Mouse (Mus musculus): ENCODE measurements at regions not wholly inside any gene's neighbourhood (a gene's known extent, or its start where the extent isn't known, plus 50 kb on each side); places are given as distances from the start of the nearest gene placed in this dataset.
A peak's percentile ranks its signal among the peaks of the same experiment; 100 is the strongest.
"Not testable (repeated sequence)": the region's sequence is repeated elsewhere in the genome, so short reads cannot be mapped to it uniquely, and the experiment has no call there.

DNA sequence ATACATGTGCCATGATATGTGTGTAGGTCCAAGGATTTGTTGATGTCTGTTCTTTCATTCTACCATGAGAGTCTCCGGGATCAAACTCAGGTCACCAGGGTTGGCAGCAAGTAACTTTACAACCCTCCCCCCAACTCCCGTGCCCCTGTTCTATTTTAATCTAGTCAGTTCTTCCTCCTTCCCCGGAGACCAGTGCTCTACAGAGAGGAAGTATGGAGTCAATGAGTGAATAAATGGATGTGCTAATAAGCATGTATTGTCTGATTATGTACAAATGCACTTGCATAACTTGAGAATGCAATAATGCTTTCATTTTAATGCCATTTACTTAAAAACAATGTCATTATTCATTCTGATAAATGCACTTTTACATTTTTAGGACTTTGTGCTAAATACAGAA lies 79.1 kb upstream of the Tbl1xr1 start:
- no peak for DNase-seq (ENCODE audit: low spot score in 2 of 2)

DNA sequence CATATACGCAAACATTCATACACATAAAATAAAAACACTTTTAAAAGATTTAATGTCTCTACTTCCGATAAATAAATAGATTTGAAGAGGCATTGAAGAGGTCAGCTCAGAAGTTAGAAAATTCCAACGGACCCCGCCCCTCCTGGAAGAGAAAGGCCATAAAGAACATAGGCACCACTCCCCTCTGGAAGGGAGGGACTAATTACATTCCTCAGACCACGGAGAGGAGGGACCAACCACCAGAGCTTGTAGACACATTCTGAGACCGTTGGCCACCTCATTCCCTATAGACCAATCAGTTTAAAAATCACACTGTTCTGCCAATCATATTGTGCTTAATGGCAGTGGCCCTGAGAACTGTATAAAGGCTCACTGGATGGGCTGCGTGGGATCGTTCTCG lies 71.0 kb upstream of the Tbl1xr1 start:
- no peak for DNase-seq (ENCODE audit: low spot score in 2 of 2)

- no peak for DNase-seq (ENCODE audit: low spot score in 2 of 2)
Observed at GRCm38 (mm10) chr3:22006113-22006512, 70.3 kb upstream of the Tbl1xr1 start.

GRCm38 (mm10) chr3:22006651-22007050 lies 69.8 kb upstream of the Tbl1xr1 start:
- DNase-seq (ENCODE audit: low spot score in 2 of 2), result no peak

DNA sequence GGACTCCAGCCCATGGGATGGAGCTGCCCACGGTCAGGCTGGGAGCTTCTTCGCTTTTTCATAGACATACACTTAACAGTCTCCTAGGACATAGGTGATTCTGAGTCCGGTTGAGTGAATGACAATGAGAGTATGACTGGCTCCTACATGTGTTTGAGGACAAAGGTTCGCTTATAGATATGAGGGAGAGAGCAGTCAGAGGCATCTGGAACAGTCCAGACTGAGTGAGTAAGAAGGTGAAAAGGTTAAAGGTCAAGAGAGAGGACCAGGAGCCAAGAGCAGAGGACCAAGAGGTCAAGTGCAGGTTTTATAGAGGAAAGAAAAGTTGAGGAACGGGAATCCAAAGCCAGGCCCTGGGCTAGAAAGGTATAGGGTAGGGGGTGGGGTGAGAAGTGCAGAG lies 68.7 kb upstream of the Tbl1xr1 start:
- DNase-seq (ENCODE audit: low spot score in 2 of 2), result no peak

DNA sequence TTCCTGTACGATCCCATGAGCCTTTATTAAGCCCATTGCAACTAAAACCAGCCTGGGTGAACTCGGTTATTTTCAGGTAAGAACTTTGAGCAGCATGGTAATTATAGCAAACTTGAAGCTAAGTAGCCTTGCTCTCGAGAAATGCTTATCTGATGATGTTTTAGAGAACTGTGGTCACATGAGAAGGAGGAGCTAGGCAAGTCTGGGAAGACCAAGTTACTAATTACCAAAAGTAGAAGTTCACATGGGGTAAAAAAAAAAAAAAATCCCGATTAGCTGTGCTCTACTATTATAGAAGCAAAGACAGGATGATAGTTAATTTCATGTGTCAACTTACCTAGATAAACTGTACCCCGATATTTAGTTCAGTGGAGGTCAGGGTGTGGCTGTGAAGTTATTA lies 68.0 kb upstream of the Tbl1xr1 start:
- no peak for DNase-seq (ENCODE audit: low spot score in 2 of 2)

GRCm38 (mm10) chr3:22009898-22010699 lies 66.4 kb upstream of the Tbl1xr1 start:
- DNase-seq (ENCODE audit: low spot score in 2 of 2), result no peak

DNA sequence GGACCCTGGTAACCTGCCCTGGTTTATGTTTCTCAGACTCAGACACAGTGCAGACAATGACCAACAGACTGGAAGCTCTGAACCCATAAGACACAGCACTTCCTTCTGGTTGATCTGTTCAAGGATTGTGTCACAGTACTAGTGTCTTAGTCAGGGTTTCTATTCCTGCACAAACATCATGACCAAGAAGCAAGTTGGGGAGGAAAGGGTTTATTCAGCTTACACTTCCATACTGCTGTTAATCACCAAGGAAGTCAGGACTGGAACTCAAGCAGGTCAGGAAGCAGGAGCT lies 65.8 kb upstream of the Tbl1xr1 start:
- DNase-seq (ENCODE audit: low spot score in 2 of 2), result not testable (repeated sequence)

- no peak for DNase-seq (ENCODE audit: low spot score in 2 of 2)
Observed at GRCm38 (mm10) chr3:22021360-22021935, 55.0 kb upstream of the Tbl1xr1 start.

- DNase-seq (ENCODE audit: low spot score in 2 of 2), result peak; percentile 18 to 26
Observed at GRCm38 (mm10) chr3:22022418-22022817, 54.0 kb upstream of the Tbl1xr1 start.

DNA sequence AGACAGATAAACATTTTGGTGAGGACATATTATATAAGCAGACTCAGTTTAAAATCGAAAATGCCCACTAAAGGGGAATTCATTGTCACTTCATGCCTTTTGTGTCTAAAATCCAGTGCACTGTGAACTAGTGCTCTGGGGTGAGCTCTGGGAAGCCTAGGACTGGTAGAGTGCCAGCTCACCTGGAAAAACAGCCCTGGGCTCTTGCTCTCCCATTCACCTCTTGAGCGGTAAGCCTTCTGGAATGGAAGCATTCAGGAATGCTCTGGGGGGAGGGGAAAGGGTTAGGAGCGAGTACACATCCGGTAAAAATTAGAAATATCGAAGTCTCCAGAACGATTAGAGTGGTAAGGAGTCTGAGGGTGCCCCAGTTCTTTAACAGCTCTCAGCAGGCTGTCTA lies 53.4 kb upstream of the Tbl1xr1 start:
- DNase-seq (ENCODE audit: low spot score in 2 of 2), result no peak

GRCm38 (mm10) chr3:22023551-22023950 lies 52.9 kb upstream of the Tbl1xr1 start:
- no peak for DNase-seq (ENCODE audit: low spot score in 2 of 2)

DNA sequence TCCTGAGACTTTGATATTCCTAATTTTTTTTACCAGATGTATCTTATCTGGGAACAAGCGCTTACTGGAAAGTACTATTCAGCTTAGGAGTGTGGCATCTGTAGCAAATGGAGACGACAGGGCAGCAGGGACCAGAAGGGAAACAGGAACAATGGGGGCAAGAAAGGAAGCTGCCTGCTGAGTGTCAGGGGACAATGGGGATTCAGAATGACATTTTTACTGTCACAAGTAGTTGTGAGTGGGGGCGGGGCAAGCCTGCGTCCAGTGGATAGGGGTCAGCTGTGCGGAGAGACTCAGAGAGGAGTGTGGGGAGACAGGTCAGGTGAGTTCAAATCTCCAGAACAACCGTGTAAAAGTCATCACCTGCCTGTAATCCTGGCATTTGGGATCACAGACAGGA lies 52.3 kb upstream of the Tbl1xr1 start:
- no peak for DNase-seq (ENCODE audit: low spot score in 2 of 2)

- DNase-seq (ENCODE audit: low spot score in 2 of 2), result no peak
Observed at GRCm38 (mm10) chr3:22025119-22025518, 51.3 kb upstream of the Tbl1xr1 start.

GRCm38 (mm10) chr3:22025615-22026014 lies 50.8 kb upstream of the Tbl1xr1 start:
- DNase-seq (ENCODE audit: low spot score in 2 of 2), result no peak
